Mouse (Mus musculus): ENCODE results near the gene G430095P16Rik. TPM values are rescaled to one million over a fixed set of nuclear protein-coding genes. Genes with fewer than 3 reads are reported as not detected.
A peak's percentile ranks its signal among the peaks of the same experiment; 100 is the strongest.

Gene G430095P16Rik
- total RNA-seq, 2 experiments from 2014 or later, result 0.36 to 0.78 TPM

GRCm38 (mm10) chr8:84730541-84731370 is 7.9 kb downstream of the G430095P16Rik start:
- Histone ChIP-seq H3K27ac (peak overlapping the region; percentile 96), H3K4me3 (peak overlapping the region; percentile 55)
- TF ChIP-seq CTCF (IDR thresholded peaks at IDR 0.05), result no peak
- intact Hi-C loops (cut with DNase I), result no loop called here
- peak; percentile 85 for DNase-seq

GRCm38 (mm10) chr8:84731371-84732177 is 8.8 kb downstream of the G430095P16Rik start:
- TF ChIP-seq CTCF (IDR thresholded peaks at IDR 0.05), result no peak
- Histone ChIP-seq H3K4me3 (peak overlapping the region; percentile 55), H3K27ac (peak overlapping the region; percentile 96)
- DNase-seq, result no peak
- intact Hi-C loops (cut with DNase I), result no loop called here

DNA sequence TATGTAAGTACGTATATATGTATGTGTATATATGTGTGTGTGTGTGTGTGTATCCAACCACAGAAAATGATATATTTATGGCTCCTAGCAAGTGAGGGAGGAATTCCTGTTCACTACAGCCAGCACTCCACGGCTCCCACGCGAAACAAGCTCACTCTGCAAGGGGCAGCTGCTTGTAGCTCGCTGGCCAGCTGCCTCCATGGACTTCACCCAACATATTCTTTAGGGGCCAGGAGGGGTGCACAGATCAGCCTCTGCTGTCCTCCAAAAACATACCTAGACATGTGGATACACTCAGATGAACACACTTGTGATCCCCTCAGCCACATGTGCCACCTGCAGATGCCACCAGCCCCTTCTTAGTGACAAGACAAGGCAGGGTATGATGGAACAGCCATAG is 9.7 kb downstream of the G430095P16Rik start:
- H3K27ac ChIP-seq, result peak overlapping the region; percentile 96
- no peak for TF ChIP-seq CTCF (IDR thresholded peaks at IDR 0.05)
- intact Hi-C loops (cut with DNase I), result no loop called here
- H3K4me3 ChIP-seq, result peak overlapping the region; percentile 46
- DNase-seq, result peak; percentile 60

DNA sequence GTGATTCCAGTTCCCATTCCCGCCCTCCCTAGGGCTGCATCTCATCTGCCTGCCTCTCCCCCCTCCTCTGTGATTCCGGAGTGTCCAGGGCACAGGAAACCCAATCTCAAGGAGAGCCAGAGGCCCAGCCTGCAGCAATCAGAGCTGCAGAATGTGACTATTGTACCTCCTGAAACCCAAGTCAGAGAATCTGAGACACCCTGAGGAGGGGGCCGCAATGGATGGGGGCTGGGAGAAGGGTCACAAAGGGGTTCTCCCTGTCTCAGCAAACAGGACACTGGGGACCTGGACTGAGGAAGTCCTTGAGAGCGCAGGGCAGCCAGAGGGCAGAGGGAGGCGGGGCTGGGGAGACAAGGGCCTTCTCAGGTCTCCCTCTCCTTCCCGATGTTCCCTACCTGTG is 10.2 kb downstream of the G430095P16Rik start:
- Histone ChIP-seq H3K4me3 (peak overlapping the region; percentile 46), H3K27ac (peak overlapping the region; percentile 96)
- TF ChIP-seq CTCF (IDR thresholded peaks at IDR 0.05), result no peak
- intact Hi-C loops (cut with DNase I), result no loop called here
- peak; percentile 66 for DNase-seq

DNA sequence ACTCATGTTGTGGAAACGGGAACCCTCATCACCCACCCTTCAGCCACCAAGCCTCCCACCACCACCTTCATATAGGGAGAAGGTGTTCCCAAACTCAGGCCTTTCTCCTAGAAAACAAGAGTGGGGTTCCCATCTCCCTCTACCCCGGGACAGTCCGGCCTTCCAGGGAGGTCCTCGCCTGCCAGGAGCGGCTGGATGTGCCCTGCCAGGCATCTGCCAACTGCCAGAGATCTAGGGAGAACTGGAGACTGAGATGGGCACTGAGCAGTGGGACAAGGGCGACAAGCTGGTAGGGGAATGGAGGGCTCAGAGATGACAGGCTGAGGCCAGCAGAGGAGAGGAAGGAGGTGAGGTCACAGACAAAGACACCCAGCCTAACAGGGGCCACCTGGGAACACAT is 11.2 kb downstream of the G430095P16Rik start:
- intact Hi-C loops (cut with DNase I), result loop anchor here (2.0 kb wide), 1 partner anchor 15 kb away; no protein-coding TSS in a partner anchor
- Histone ChIP-seq H3K27ac (peak overlapping the region; percentile 96), H3K4me3 (peak overlapping the region; percentile 46)
- TF ChIP-seq CTCF (IDR thresholded peaks at IDR 0.05), result no peak
- DNase-seq, result peak; percentile 74

DNA sequence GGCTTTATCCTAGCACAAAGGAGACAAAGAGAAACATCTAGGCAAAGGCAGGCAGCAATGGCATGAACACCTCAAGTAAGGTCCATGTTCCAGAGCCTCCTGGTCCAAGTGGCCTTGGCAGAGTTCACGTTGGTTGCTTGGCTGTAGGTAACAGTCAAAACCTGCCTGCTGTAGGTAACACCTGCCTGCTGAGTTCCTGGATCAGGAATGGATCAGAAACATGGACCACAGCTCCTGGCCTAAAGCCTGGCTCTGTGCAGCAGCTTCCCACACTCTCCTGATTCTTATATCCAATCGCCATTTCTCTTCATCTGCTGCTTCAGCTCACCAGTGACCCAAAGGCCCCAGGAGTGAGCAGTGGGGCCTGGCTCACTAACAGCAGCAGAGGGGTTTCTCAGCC is 11.9 kb downstream of the G430095P16Rik start:
- H3K27ac ChIP-seq, result peak overlapping the region; percentile 96
- H3K4me3 ChIP-seq, result peak overlapping the region; percentile 46
- intact Hi-C loops (cut with DNase I), result loop anchor here (2.0 to 5.0 kb wide), 2 partner anchors 16 to 32 kb away; partner anchors contain the start of gene Lyl1
- TF ChIP-seq CTCF (IDR thresholded peaks at IDR 0.05), result no peak
- no peak for DNase-seq

DNA sequence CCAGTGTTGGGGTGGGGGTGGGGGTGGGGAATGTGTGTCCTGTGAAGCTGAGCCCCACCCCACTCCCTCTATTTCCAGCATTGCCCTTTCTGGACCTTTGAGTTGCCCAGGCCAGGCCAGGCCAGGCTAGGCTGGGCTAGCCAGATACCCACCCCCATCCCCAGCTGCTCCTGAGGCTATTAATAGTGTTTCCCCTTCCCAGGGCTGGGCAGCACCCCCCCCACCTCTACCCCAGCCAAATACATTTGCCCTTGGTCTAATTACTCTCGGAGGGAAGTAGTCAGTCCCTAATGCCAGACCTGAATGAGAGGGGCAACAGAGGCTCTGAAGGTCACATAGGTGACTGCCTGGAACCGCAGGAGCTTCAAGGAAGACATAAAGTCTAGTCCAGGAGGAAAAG is 12.8 kb downstream of the G430095P16Rik start:
- peak; percentile 90 for DNase-seq
- peak overlapping the region; percentile 96 for H3K27ac ChIP-seq
- intact Hi-C loops (cut with DNase I), result loop anchor here (2.0 to 5.0 kb wide), 2 partner anchors 17 to 33 kb away; partner anchors contain the start of gene Lyl1
- TF ChIP-seq CTCF (IDR thresholded peaks at IDR 0.05), result no peak
- peak overlapping the region; percentile 50 for H3K4me3 ChIP-seq

DNA sequence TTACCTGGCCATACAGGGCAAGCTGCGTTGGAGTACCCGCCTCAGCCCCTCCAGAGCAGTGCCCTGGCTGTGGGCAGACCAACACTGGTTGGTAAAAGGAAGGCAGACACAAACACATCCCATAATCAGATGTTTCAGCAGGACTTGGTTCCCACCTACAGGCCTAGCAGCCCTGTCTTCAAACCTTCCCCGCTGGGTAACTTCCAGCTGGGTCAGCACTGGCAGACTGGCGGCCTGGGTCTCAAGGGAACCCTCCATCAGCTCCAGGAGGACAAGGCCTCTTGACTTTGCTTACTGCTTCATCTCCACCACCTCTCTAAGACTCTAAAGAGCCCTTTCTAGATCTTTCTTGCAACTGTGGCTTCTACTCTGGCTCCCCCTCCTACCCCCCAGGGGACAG is 13.7 kb downstream of the G430095P16Rik start:
- H3K4me3 ChIP-seq, result peak overlapping the region; percentile 50
- DNase-seq, result peak; percentile 51
- H3K27ac ChIP-seq, result peak overlapping the region; percentile 96
- intact Hi-C loops (cut with DNase I), result loop anchor here (2.0 to 5.0 kb wide), 2 partner anchors 34 to 62 kb away; partner anchors contain the start of gene Lyl1
- TF ChIP-seq CTCF (IDR thresholded peaks at IDR 0.05), result no peak

GRCm38 (mm10) chr8:84737608-84738007 is 14.8 kb downstream of the G430095P16Rik start:
- Histone ChIP-seq H3K4me3 (peak overlapping the region; percentile 56), H3K27ac (peak overlapping the region; percentile 96)
- TF ChIP-seq CTCF (IDR thresholded peaks at IDR 0.05), result no peak; the same call in 1 of the 2 replicates
- intact Hi-C loops (cut with DNase I), result loop anchor here (2.0 to 5.0 kb wide), 3 partner anchors 35 to 75 kb away; partner anchors contain the start of gene Lyl1
- peak; percentile 91 for DNase-seq

DNA sequence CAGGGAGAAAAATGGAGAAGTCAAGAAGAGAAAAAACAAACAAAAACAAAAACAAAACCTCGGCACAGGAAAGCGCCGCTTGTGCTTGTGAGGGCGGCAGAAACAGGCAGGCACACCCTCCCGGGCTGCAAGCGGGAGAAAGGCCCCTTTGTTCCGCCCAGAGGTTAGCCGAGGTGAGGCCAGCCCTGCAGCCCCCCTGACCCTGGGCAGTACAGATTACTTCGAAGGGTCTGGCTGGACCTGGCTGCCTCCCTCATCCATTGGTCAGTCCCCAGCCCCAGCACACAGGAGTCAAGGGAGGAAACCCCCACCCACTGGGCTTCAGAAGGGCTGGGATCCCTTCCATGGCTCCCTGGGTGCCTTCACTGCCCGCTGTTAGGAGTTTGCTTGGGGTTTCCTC is 15.5 kb downstream of the G430095P16Rik start:
- DNase-seq, result no peak
- no peak for TF ChIP-seq CTCF (IDR thresholded peaks at IDR 0.05)
- intact Hi-C loops (cut with DNase I), result loop anchor here (2.0 to 5.0 kb wide), 2 partner anchors 36 to 75 kb away; partner anchors contain the start of gene Lyl1
- Histone ChIP-seq H3K27ac (peak overlapping the region; percentile 96), H3K4me3 (peak overlapping the region; percentile 56)

GRCm38 (mm10) chr8:84738715-84739400 is 16.1 kb downstream of the G430095P16Rik start:
- no peak for DNase-seq
- intact Hi-C loops (cut with DNase I), result loop anchor here (2.0 to 5.0 kb wide), 2 partner anchors 37 to 74 kb away; partner anchors contain the start of gene Lyl1
- Histone ChIP-seq H3K4me3 (peak overlapping the region; percentile 3; the same call in 1 of the 2 replicates), H3K27ac (peak overlapping the region; percentile 96)
- TF ChIP-seq CTCF (IDR thresholded peaks at IDR 0.05), result no peak

DNA sequence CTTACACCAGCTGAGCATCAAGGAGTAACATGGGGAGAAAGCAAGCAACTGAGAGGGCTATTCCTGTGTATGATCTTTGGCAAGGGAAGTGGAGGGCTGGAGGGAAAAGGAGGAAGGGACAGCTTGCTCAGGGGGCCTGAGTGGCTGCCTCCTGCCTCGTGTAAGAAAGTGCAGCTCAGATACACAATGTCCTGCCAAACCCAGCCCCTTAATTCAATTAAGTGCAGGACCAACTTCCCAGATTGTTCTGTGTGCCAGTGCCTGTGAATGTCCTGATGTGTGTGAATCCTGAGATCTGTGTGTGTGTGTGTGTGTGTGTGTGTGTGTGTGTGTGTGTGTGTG is 16.6 kb downstream of the G430095P16Rik start:
- no peak for TF ChIP-seq CTCF (IDR thresholded peaks at IDR 0.05)
- Histone ChIP-seq H3K4me3 (peak overlapping the region; percentile 3; the same call in 1 of the 2 replicates), H3K27ac (peak overlapping the region; percentile 96)
- no peak for DNase-seq
- intact Hi-C loops (cut with DNase I), result loop anchor here (2.0 to 5.0 kb wide), 2 partner anchors 37 to 73 kb away; partner anchors contain the start of gene Lyl1

Measured in gastrocnemius, adult 2 months (tissue).